Mouse (Mus musculus): ENCODE results near the gene Ociad1.

DNA sequence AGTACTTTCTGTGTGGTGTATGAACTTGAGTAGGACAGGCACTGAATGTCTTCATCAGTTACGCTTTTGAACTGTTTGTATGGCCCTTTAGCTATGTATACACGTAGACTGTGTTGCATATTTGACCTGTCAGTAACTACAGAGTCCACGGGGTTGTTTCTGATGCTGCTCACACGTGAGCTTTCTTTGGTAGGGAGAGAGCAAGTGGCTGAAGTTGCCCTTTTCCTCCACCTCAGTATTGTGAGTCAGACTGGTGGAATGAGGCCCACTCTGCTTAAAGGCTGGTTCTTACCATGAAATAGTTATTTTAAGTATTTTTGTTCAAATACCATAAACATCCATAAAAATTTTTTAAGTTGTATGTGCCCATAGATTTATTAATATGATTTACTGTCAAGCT is 16.9 kb downstream of the Ociad1 start:
- TF ChIP-seq CTCF (IDR thresholded peaks at IDR 0.05; ENCODE audit: low read depth, low read length) (no peak), POLR2A (IDR thresholded peaks at IDR 0.05; ENCODE audit: extremely low read depth, insufficient read depth, low read length) (no peak)

Measured in liver, adult 2 months (tissue).